Mouse (Mus musculus) ovary, adult 10 weeks (tissue): ENCODE measurements around the gene Actn1. TPM values are rescaled to one million over a fixed set of nuclear protein-coding genes. Genes with fewer than 3 reads are reported as not detected.

Experiments
- polyA plus RNA-seq: library from polyadenylated mRNA; stranded (reverse); fragments of 350-450 nt; fragmentation: Illumina TruSeq; extraction: RNeasy Lipid Tissue Mini Kit (QIAGEN cat#74804); gene quantifications from one replicate; pipeline ENCODE4 v1.2.3, GENCODE M21; 2014

Gene Actn1
- 75.6 TPM for polyA plus RNA-seq

DNA sequence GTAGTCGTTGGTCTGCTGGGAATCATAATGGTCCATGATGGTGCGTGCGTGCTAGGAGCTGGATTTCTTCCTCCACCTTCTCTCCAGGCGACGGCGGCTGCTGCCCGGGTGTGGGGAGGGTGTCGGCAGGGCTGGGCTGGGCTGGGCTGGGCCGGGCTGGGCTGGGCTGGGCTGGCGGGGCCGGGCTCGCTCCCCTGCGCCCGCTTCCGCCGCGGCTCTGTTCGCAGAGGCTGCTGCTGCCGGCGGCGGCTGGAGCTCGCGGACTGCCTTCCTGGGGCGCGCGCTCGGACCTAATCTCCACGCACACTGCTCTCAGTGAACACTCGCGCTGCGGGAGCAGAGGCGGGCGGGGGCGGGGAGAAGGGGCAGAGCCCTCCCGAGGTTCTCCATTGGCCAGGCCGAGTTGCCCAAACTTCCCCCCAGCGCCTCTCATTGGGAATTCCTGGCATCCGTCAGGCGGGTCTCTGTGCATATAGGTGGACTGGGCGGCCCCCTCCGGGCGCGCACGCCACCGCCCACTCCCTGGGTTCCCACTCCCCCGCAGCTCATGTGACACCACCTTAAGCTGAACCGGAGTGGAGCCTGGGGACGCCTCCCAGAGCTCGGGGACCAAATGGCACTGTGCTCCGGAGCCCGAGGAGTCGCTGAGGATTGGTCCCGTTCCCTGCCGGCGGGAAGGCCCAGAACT is at the start of gene Actn1:
Gene Actn1 (minus strand): TSS at position 316 of the 688 bp plus-strand sequence.

Other genes starting within 250 kb of the Actn1 start
- gene Zfp36l1, start 147.4 kb downstream of the Actn1 start, polyA plus RNA-seq: 580 TPM
- gene Dcaf5, start 176.2 kb upstream of the Actn1 start, polyA plus RNA-seq: 31.0 TPM
- gene Exd2, start 202.7 kb upstream of the Actn1 start, polyA plus RNA-seq: 18.5 TPM